Mouse (Mus musculus) splenic B cell, adult 2 months (primary cell): ENCODE data around the gene Myo1b.
"Not testable (repeated sequence)": the region's sequence is repeated elsewhere in the genome, so short reads cannot be mapped to it uniquely, and the experiment has no call there.

Experiments used
- DNase-seq: peaks from one replicate; pipeline ENCODE4 v3.0.0-alpha.2; 2011; ENCODE audit warnings: low read depth, low spot score
- H3K27me3 ChIP-seq: 2 replicates; pipeline ENCODE4 v1.6.1; 2012; ENCODE audit warnings: mild to moderate bottlenecking, low read length, moderate library complexity, mixed read lengths; ENCODE audit not compliant: control insufficient read depth, poor library complexity, insufficient read depth, severe bottlenecking
- H3K36me3 ChIP-seq: 2 replicates; pipeline ENCODE4 v1.6.1; 2012; ENCODE audit warnings: mild to moderate bottlenecking, low read length, moderate library complexity, mixed read lengths; ENCODE audit not compliant: control insufficient read depth, poor library complexity, insufficient read depth, severe bottlenecking

Gene Myo1b

GRCm38 (mm10) chr1:51882752-51883151, 33.1 kb downstream of the Myo1b start:
- H3K27me3 ChIP-seq = no peaks in the 10 kb centered on the region

GRCm38 (mm10) chr1:51879927-51880814, 35.7 kb downstream of the Myo1b start:
- DNase-seq = no peak
- Histone ChIP-seq H3K36me3 (no peaks in the 10 kb centered on the region), H3K27me3 (no peaks in the 10 kb centered on the region)

More at GRCm38 (mm10) chr1:51882752-51883151, 33.1 kb downstream of the Myo1b start:
- no peak for DNase-seq
- no peaks in the 10 kb centered on the region for H3K36me3 ChIP-seq

- Histone ChIP-seq H3K36me3 (no peaks in the 10 kb centered on the region), H3K27me3 (no peaks in the 10 kb centered on the region)
- DNase-seq = no peak
These were observed 36.5 kb downstream of the Myo1b start for GRCm38 (mm10) chr1:51879333-51879770.

GRCm38 (mm10) chr1:51875462-51876225, 40.2 kb downstream of the Myo1b start:
- Histone ChIP-seq H3K36me3 (no peaks in the 10 kb centered on the region), H3K27me3 (no peaks in the 10 kb centered on the region)
- DNase-seq = no peak

- H3K27me3 ChIP-seq = no peaks in the 10 kb centered on the region
- DNase-seq = no peak
- H3K36me3 ChIP-seq = no peaks in the 10 kb centered on the region
These were observed 43.2 kb downstream of the Myo1b start for GRCm38 (mm10) chr1:51872493-51873261.

- DNase-seq, H3K36me3 ChIP-seq, H3K27me3 ChIP-seq: not testable (repeated sequence)
These were observed 44.6 kb downstream of the Myo1b start for GRCm38 (mm10) chr1:51871234-51871633.

- no peaks in the 10 kb centered on the region for H3K36me3 ChIP-seq
- DNase-seq = no peak
- H3K27me3 ChIP-seq = no peaks in the 10 kb centered on the region
These were observed 52.9 kb downstream of the Myo1b start for GRCm38 (mm10) chr1:51862828-51863421.

- no peak for DNase-seq
- Histone ChIP-seq H3K27me3 (no peaks in the 10 kb centered on the region), H3K36me3 (no peaks in the 10 kb centered on the region)
These were observed 55.0 kb downstream of the Myo1b start for GRCm38 (mm10) chr1:51860837-51861236.

- H3K27me3 ChIP-seq = no peaks in the 10 kb centered on the region
- DNase-seq = no peak
- no peaks in the 10 kb centered on the region for H3K36me3 ChIP-seq
These were observed 58.9 kb downstream of the Myo1b start for GRCm38 (mm10) chr1:51856946-51857345.

- no peak for DNase-seq
- no peaks in the 10 kb centered on the region for H3K27me3 ChIP-seq
These were observed 59.5 kb downstream of the Myo1b start for GRCm38 (mm10) chr1:51856245-51856915.

GRCm38 (mm10) chr1:51855541-51856244, 60.2 kb downstream of the Myo1b start:
- no peak for DNase-seq
- no peaks in the 10 kb centered on the region for H3K27me3 ChIP-seq

More at GRCm38 (mm10) chr1:51856245-51856915, 59.5 kb downstream of the Myo1b start:
- no peaks in the 10 kb centered on the region for H3K36me3 ChIP-seq

GRCm38 (mm10) chr1:51852314-51852713, 63.6 kb downstream of the Myo1b start:
- H3K36me3 ChIP-seq = no peaks in the 10 kb centered on the region
- no peaks in the 10 kb centered on the region for H3K27me3 ChIP-seq
- no peak for DNase-seq

More at GRCm38 (mm10) chr1:51855541-51856244, 60.2 kb downstream of the Myo1b start:
- no peaks in the 10 kb centered on the region for H3K36me3 ChIP-seq

- no peak for DNase-seq
- H3K27me3 ChIP-seq = no peaks in the 10 kb centered on the region
- no peaks in the 10 kb centered on the region for H3K36me3 ChIP-seq
These were observed 66.2 kb downstream of the Myo1b start for GRCm38 (mm10) chr1:51849570-51850211.
